Mouse (Mus musculus) cerebellum, adult 2 months (tissue): ENCODE measurements at regions not wholly inside any gene's neighbourhood (a gene's known extent, or its start where the extent isn't known, plus 50 kb on each side); places are given as distances from the start of the nearest gene placed in this dataset.

Experiments used
- CTCF ChIP-seq: fragments of 200-500 bp; IDR thresholded peaks from 2 replicates; pipeline ENCODE4 v1.5.1; 2011; ENCODE audit warnings: low read depth, mild to moderate bottlenecking, control low read depth, low read length, moderate library complexity, borderline replicate concordance; ENCODE audit not compliant: insufficient read depth
- POLR2A ChIP-seq: fragments of 200-500 bp; IDR thresholded peaks from 2 replicates; pipeline ENCODE4 v1.6.1; 2011; ENCODE audit warnings: low read length, control low read depth, borderline replicate concordance; ENCODE audit not compliant: insufficient read depth

GRCm38 (mm10) chr13:5690124-5690523, 171.2 kb upstream of the Klf6 start:
- TF ChIP-seq POLR2A (no peak), CTCF (no peak)
